Mouse (Mus musculus) B cell, adult 2 months (primary cell): ENCODE data around the gene Pdpk1.

ENCODE experiments used
- DNase-seq, 2 experiments: peaks; one replicate each; pipeline ENCODE4 v3.0.0; 2022

Pdpk1 gene

DNA sequence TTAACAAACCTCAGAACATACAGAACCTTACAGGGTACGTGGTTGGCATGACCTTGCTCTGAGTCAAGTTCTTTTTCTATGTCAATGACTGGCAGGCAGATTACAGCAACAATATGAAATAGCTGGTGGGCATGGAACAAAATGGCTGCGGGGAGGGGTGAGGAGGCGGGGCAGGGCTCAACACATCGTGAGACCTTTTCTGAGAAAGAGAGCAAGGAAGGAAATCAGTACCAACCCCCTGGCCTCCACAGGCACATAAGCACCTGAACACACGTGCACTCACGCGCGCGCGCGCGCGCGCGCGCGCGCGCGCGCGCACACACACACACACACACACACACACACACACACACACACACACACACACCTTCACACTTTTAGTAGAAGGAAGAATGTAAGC, 120.2 kb downstream of the Pdpk1 start:
- DNase-seq = no peak

DNA sequence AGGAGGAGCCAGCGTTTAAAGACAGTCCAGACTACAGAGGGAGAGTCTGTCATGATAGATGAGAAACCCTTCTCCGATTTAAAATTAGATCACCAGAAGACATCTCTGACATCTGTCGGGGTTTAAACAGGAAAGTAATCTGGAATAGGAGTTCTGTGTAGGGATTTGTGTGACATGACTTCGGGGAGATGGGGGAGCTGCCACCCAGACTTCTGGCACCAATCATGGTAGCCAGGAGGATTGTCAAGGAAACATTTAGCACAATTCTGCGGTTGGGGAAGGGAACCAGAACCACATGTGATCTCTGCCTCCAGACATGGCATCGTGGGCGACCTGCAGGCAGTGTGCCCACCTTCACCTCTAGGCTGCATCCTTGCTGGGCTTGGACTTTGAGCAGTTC, 121.2 kb downstream of the Pdpk1 start:
- DNase-seq = no peak
